In genomic region chr11:54762735-54763134, GRCm38 (mm10) we compare ENCODE assay signal across 27 mouse cellular contexts.
"Had no signal": no experiment of that assay in that cellular context is flagged by ENCODE, and none has a peak within 500 bp of the region (broad histone marks: within the 10 kb centered on the region; RNA-seq: fewer than 3 reads in every experiment).

No protein-coding gene starts in this region.

- H3K9me3 ChIP-seq: embryonic facial prominence, embryonic 10.5 days; embryonic facial prominence, embryonic 12.5 days; embryonic facial prominence, embryonic 13.5 days; embryonic facial prominence, embryonic 15.5 days; forebrain, embryonic 10.5 days; forebrain, embryonic 12.5 days; forebrain, embryonic 13.5 days; forebrain, embryonic 15.5 days had no signal

- H3K27me3 ChIP-seq: embryonic facial prominence, embryonic 12.5 days; embryonic facial prominence, embryonic 13.5 days; embryonic facial prominence, embryonic 15.5 days; forebrain, embryonic 12.5 days; forebrain, embryonic 13.5 days; forebrain, embryonic 15.5 days had no signal

- H3K4me3 ChIP-seq: embryonic facial prominence, embryonic 10.5 days; embryonic facial prominence, embryonic 12.5 days; embryonic facial prominence, embryonic 13.5 days; embryonic facial prominence, embryonic 15.5 days; erythroblast, embryonic 14.5 days; forebrain, embryonic 10.5 days; forebrain, embryonic 12.5 days; forebrain, embryonic 13.5 days; forebrain, embryonic 15.5 days; gastrocnemius, adult 2 months; heart, adult 2 months had no signal

- DNase-seq: cerebellum, adult 8-10 months; cerebellum, adult 9-10 months; cerebellum, adult 9-11 months; cerebellum, postnatal 10 days; cerebellum, postnatal 14 days; cerebellum, postnatal 25 days; cerebellum, postnatal 36 days; embryo, embryonic 11 days; forebrain, postnatal 0 days; gastrocnemius, adult 2 months; gastrocnemius, postnatal 10 days; gastrocnemius, postnatal 14 days; gastrocnemius, postnatal 25 days; gastrocnemius, postnatal 36 days; heart, adult 18-20 months; heart, adult 2 months had no signal

- H3K27ac ChIP-seq: embryonic facial prominence, embryonic 10.5 days; embryonic facial prominence, embryonic 12.5 days; embryonic facial prominence, embryonic 13.5 days; embryonic facial prominence, embryonic 15.5 days; forebrain, embryonic 10.5 days; forebrain, embryonic 12.5 days; forebrain, embryonic 13.5 days; forebrain, embryonic 15.5 days; heart, adult 2 months had no signal

- H3K4me1 ChIP-seq: embryonic facial prominence, embryonic 10.5 days; embryonic facial prominence, embryonic 15.5 days had no signal

- H3K4me2 ChIP-seq: embryonic facial prominence, embryonic 12.5 days; embryonic facial prominence, embryonic 13.5 days; embryonic facial prominence, embryonic 15.5 days; forebrain, embryonic 12.5 days; forebrain, embryonic 13.5 days; forebrain, embryonic 15.5 days had no signal

- H3K36me3 ChIP-seq: embryonic facial prominence, embryonic 10.5 days; embryonic facial prominence, embryonic 12.5 days; embryonic facial prominence, embryonic 13.5 days; embryonic facial prominence, embryonic 15.5 days; forebrain, embryonic 12.5 days; forebrain, embryonic 15.5 days had no signal

- H3K9ac ChIP-seq: embryonic facial prominence, embryonic 12.5 days; embryonic facial prominence, embryonic 13.5 days; embryonic facial prominence, embryonic 15.5 days; forebrain, embryonic 12.5 days; forebrain, embryonic 13.5 days; forebrain, embryonic 15.5 days; forebrain, postnatal 0 days had no signal

- ATAC-seq: forebrain, embryonic 13.5 days; forebrain, embryonic 14.5 days; forebrain, embryonic 15.5 days; forebrain, embryonic 16.5 days; forebrain, postnatal 0 days had no signal
